Mouse (Mus musculus) CH12.LX (cell line): ENCODE measurements around the gene Ttc25. TPM values are rescaled to one million over a fixed set of nuclear protein-coding genes. Genes with fewer than 3 reads are reported as not detected.

Source experiments
- DNase-seq: peaks from one replicate; pipeline ENCODE4 v3.0.0-alpha.2; 2013; ENCODE audit errors: extremely low read depth
- H3K27ac ChIP-seq: 2 replicates; pipeline ENCODE4 v1.5.1; 2012; ENCODE audit warnings: low read depth, mild to moderate bottlenecking, control low read depth, moderate library complexity; ENCODE audit not compliant: insufficient read depth
- H3K27me3 ChIP-seq: replicated peaks from 2 replicates; pipeline ENCODE3; 2012; ENCODE audit warnings: inconsistent platforms
- H3K36me3 ChIP-seq, 2 experiments: replicated peaks in 1 of 2; 2 replicates each; pipeline versions ENCODE3 to v1.6.1; 2012; ENCODE audit warnings: inconsistent platforms in 1 of 2, low read length in 1 of 2, mild to moderate bottlenecking in 1 of 2, mixed read lengths in 1 of 2, moderate library complexity in 1 of 2; ENCODE audit not compliant: control insufficient read depth in 1 of 2, insufficient read depth in 1 of 2
- H3K4me1 ChIP-seq, 2 experiments: 2 replicates each; pipeline ENCODE4 v1.6.1; 2012; ENCODE audit warnings: inconsistent platforms in 1 of 2, moderate library complexity in 1 of 2; ENCODE audit not compliant: insufficient read depth in 2 of 2, control insufficient read depth in 1 of 2
- H3K4me2 ChIP-seq: 2 replicates; pipeline ENCODE4 v1.6.1; 2012; ENCODE audit warnings: low read depth, mild to moderate bottlenecking, control low read depth; ENCODE audit not compliant: poor library complexity, insufficient read depth, severe bottlenecking
- H3K4me3 ChIP-seq, 3 experiments: fragments of 150-350 bp in 1 of 3; sonication (generic) in 1 of 3; replicated peaks in 1 of 3; 2 replicates each; pipeline versions ENCODE3 to v1.5.1; 2011 to 2012; ENCODE audit warnings: low read depth in 2 of 3, low read length in 2 of 3, mild to moderate bottlenecking in 2 of 3, moderate library complexity in 2 of 3, control low read depth in 1 of 3, improper control_type of control experiment in 1 of 3, inconsistent platforms in 1 of 3, mixed read lengths in 1 of 3; ENCODE audit not compliant: poor library complexity in 1 of 3
- H3K79me2 ChIP-seq: replicated peaks from 2 replicates; pipeline ENCODE4 v1.6.1; 2012; ENCODE audit warnings: mild to moderate bottlenecking, moderate library complexity; ENCODE audit not compliant: control insufficient read depth, poor library complexity, insufficient read depth, severe bottlenecking; ENCODE audit errors: extremely low read depth
- H3K9ac ChIP-seq: 2 replicates; pipeline ENCODE4 v1.6.1; 2012; ENCODE audit warnings: low read depth, mild to moderate bottlenecking, control low read depth, moderate library complexity; ENCODE audit not compliant: insufficient read depth
- H3K9me3 ChIP-seq: replicated peaks from 2 replicates; pipeline ENCODE3; 2012; ENCODE audit warnings: low read length, inconsistent platforms, mixed read lengths
- BHLHE40 ChIP-seq: IDR thresholded peaks from 2 replicates; pipeline ENCODE4 v1.6.1; 2011; ENCODE audit warnings: mild to moderate bottlenecking, low read depth, low read length, improper control_type of control experiment
- CHD1 ChIP-seq: IDR thresholded peaks from 2 replicates; pipeline ENCODE4 v1.6.1; 2012; ENCODE audit warnings: low read depth, low read length, improper control_type of control experiment, inconsistent platforms
- CHD2 ChIP-seq: IDR thresholded peaks from 2 replicates; pipeline ENCODE4 v1.6.1; 2011; ENCODE audit warnings: low read length, improper control_type of control experiment
- CTCF ChIP-seq, 2 experiments: IDR thresholded peaks in 1 of 2; conservative IDR thresholded peaks in 1 of 2; 2 replicates each; pipeline ENCODE4 v1.5.1; 2011 to 2012; ENCODE audit warnings: low read depth in 2 of 2, low read length in 2 of 2, improper control_type of control experiment in 1 of 2, inconsistent platforms in 1 of 2, mild to moderate bottlenecking in 1 of 2, moderate library complexity in 1 of 2
- E2F4 ChIP-seq: IDR thresholded peaks from 2 replicates; pipeline ENCODE4 v1.6.1; 2011; ENCODE audit warnings: low read depth, low read length, improper control_type of control experiment; ENCODE audit not compliant: insufficient replicate concordance
- ELF1 ChIP-seq: IDR thresholded peaks from 2 replicates; pipeline ENCODE4 v1.6.1; 2014; ENCODE audit warnings: low read depth, mild to moderate bottlenecking, inconsistent platforms, low read length, improper control_type of control experiment
- EP300 ChIP-seq: IDR thresholded peaks from 2 replicates; pipeline ENCODE4 v1.6.1; 2011; ENCODE audit warnings: low read length, improper control_type of control experiment
- ETS1 ChIP-seq: conservative IDR thresholded peaks from 2 replicates; pipeline ENCODE4 v1.6.1; 2012; ENCODE audit warnings: low read depth, mild to moderate bottlenecking, inconsistent platforms, low read length, improper control_type of control experiment, moderate library complexity
- HCFC1 ChIP-seq: IDR thresholded peaks from 2 replicates; pipeline ENCODE4 v1.6.1; 2012; ENCODE audit warnings: low read depth, mild to moderate bottlenecking, inconsistent platforms, low read length, improper control_type of control experiment
- IRF4 ChIP-seq: IDR thresholded peaks from 2 replicates; pipeline ENCODE4 v1.6.1; 2014; ENCODE audit warnings: low read depth, mild to moderate bottlenecking, inconsistent platforms, low read length, improper control_type of control experiment
- JUN ChIP-seq: IDR thresholded peaks from 2 replicates; pipeline ENCODE4 v1.6.1; 2011; ENCODE audit warnings: low read depth, mild to moderate bottlenecking, low read length, improper control_type of control experiment, moderate library complexity; ENCODE audit not compliant: insufficient read depth
- KAT2A ChIP-seq: IDR thresholded peaks from 2 replicates; pipeline ENCODE4 v1.6.1; 2012; ENCODE audit warnings: low read length, improper control_type of control experiment, inconsistent platforms; ENCODE audit not compliant: insufficient replicate concordance
- MEF2A ChIP-seq: IDR thresholded peaks from 2 replicates; pipeline ENCODE4 v1.6.1; 2014; ENCODE audit warnings: low read depth, mild to moderate bottlenecking, inconsistent platforms, low read length, improper control_type of control experiment, borderline replicate concordance
- MYC ChIP-seq: IDR thresholded peaks from 2 replicates; pipeline ENCODE4 v1.6.1; 2011; ENCODE audit warnings: low read depth, mild to moderate bottlenecking, improper control_type of control experiment, low read length
- NELFE ChIP-seq: IDR thresholded peaks from 2 replicates; pipeline ENCODE4 v1.6.1; 2011; ENCODE audit warnings: low read depth, low read length, improper control_type of control experiment
- PAX5 ChIP-seq: IDR thresholded peaks from 2 replicates; pipeline ENCODE4 v1.6.1; 2012; ENCODE audit warnings: low read length, inconsistent platforms, mixed read lengths
- POLR2A ChIP-seq: IDR thresholded peaks from 2 replicates; pipeline ENCODE4 v1.6.1; 2011; ENCODE audit warnings: low read depth, mild to moderate bottlenecking, improper control_type of control experiment, low read length
- POLR2AphosphoS2 ChIP-seq: IDR thresholded peaks from 2 replicates; pipeline ENCODE4 v1.6.1; 2011; ENCODE audit warnings: low read depth, low read length, improper control_type of control experiment
- RCOR1 ChIP-seq: conservative IDR thresholded peaks from 2 replicates; pipeline ENCODE4 v1.6.1; 2012; ENCODE audit warnings: low read depth, mild to moderate bottlenecking, inconsistent platforms, low read length, improper control_type of control experiment
- SIN3A ChIP-seq: IDR thresholded peaks from 2 replicates; pipeline ENCODE4 v1.6.1; 2012; ENCODE audit warnings: low read length, improper control_type of control experiment, inconsistent platforms
- SMC3 ChIP-seq: IDR thresholded peaks from 2 replicates; pipeline ENCODE4 v1.6.1; 2011; ENCODE audit warnings: low read depth, low read length, improper control_type of control experiment
- UBTF ChIP-seq: IDR thresholded peaks from 2 replicates; pipeline ENCODE4 v1.6.1; 2012; ENCODE audit warnings: low read depth, mild to moderate bottlenecking, inconsistent platforms, low read length, improper control_type of control experiment, moderate library complexity
- ZKSCAN1 ChIP-seq: IDR thresholded peaks from 2 replicates; pipeline ENCODE4 v1.6.1; 2012; ENCODE audit warnings: low read depth, inconsistent platforms, low read length, improper control_type of control experiment, borderline replicate concordance
- ZMIZ1 ChIP-seq: IDR thresholded peaks from 2 replicates; pipeline ENCODE4 v1.6.1; 2012; ENCODE audit warnings: low read depth, mild to moderate bottlenecking, inconsistent platforms, low read length, improper control_type of control experiment
- dilution Hi-C: fragments of 300-500 bp; cut with MboI; formaldehyde crosslinking; loops from 2 replicates; pipeline ENCODE4 v1.14.3; 2020; ENCODE audit warnings: low sequenced_read_pairs; ENCODE audit not compliant: extremely low pct_unique_long_range_greater_than_20kb, extremely low pct_ligation_motif_present
- in situ Hi-C: fragments of 300-500 bp; cut with MboI; formaldehyde crosslinking; loops from 3 replicates; pipeline ENCODE4 v1.14.3; 2019; ENCODE audit warnings: low sequenced_read_pairs, low pct_ligation_motif_present, low pct_unique_long_range_greater_than_20kb, mixed read lengths
- polyA plus RNA-seq: library from polyadenylated mRNA; unstranded; fragments of >175 nt; gene quantifications from 2 replicates; pipeline ENCODE4 v1.2.1, GENCODE M21; 2012; ENCODE audit warnings: low read depth; ENCODE audit not compliant: insufficient read length
- total RNA-seq, 2 experiments: library from RNA; depleted of rRNA; stranded (reverse); fragments of 300-350 nt in 1 of 2; fragments of >200 nt in 1 of 2; gene quantifications; 2 replicates each; pipeline ENCODE4 v1.2.3; 2012 to 2014

Ttc25 gene
- total and polyA plus RNA-seq, 3 experiments = 0.51 to 12.8 (median 1.3) TPM

GRCm38 (mm10) chr11:100544832-100545745 lies at the start of gene Ttc25 (continued):
- no peak for TF ChIP-seq PAX5

GRCm38 (mm10) chr11:100500241-100500640 lies 45.2 kb upstream of the Ttc25 start:
- Histone ChIP-seq H3K4me2 (no peak overlapping the region), H3K9ac (no peak overlapping the region), H3K4me3 (no peak overlapping the region), H3K27me3 (no peaks in the 10 kb centered on the region), H3K36me3 (peaks cover 86 to 99% of the 10 kb centered on the region in 2 experiments), H3K27ac (no peak overlapping the region), H3K9me3 (no peaks in the 10 kb centered on the region), H3K79me2 (no peaks in the 10 kb centered on the region), H3K4me1 (peaks cover 0 to 6% of the 10 kb centered on the region in 2 experiments; a peak in 2 of 4 replicates)
- TF ChIP-seq SMC3 = no peak
- no peak for TF ChIP-seq NELFE
- no peak for TF ChIP-seq SIN3A
- no peak for TF ChIP-seq CHD2
- no peak for TF ChIP-seq ZMIZ1
- no peak for TF ChIP-seq HCFC1
- TF ChIP-seq CTCF (conservative IDR thresholded peaks at IDR 0.05 in 1 of 2, IDR thresholded peaks at IDR 0.05 in 1 of 2; ENCODE audit: low read depth in 2 of 2, low read length in 2 of 2) = no peak
- TF ChIP-seq CHD1 = no peak
- no peak for TF ChIP-seq JUN
- no peak for TF ChIP-seq POLR2A
- no peak for TF ChIP-seq EP300
- TF ChIP-seq UBTF = no peak
- no peak for TF ChIP-seq MYC
- TF ChIP-seq RCOR1 = no peak
- no peak for TF ChIP-seq PAX5
- no peak for TF ChIP-seq ELF1
- no peak for TF ChIP-seq ETS1
- DNase-seq = no peak
- dilution Hi-C loops = no loop called here
- in situ Hi-C loops = no loop called here

- no peaks in the 10 kb centered on the region for H3K27me3 ChIP-seq
- in situ Hi-C loops (no loop called here), dilution Hi-C loops (no loop called here)
- H3K9me3 ChIP-seq = no peaks in the 10 kb centered on the region
- H3K36me3 ChIP-seq = peaks cover 87 to 99% of the 10 kb centered on the region in 2 experiments
- H3K4me3 ChIP-seq = no peak overlapping the region
- no peak for TF ChIP-seq EP300
- no peak for TF ChIP-seq ELF1
- TF ChIP-seq MEF2A = no peak
- TF ChIP-seq IRF4 = no peak
- no peak for TF ChIP-seq POLR2AphosphoS2
- TF ChIP-seq CHD1 = no peak
- no peak for TF ChIP-seq SIN3A
- TF ChIP-seq ZKSCAN1 = no peak
- TF ChIP-seq ETS1 = no peak
- no peak for TF ChIP-seq SMC3
- TF ChIP-seq KAT2A = no peak
- TF ChIP-seq BHLHE40 = no peak
- no peak for TF ChIP-seq E2F4
- H3K79me2 ChIP-seq = no peaks in the 10 kb centered on the region
- no peak overlapping the region for H3K9ac ChIP-seq
- no peak for DNase-seq
- peaks cover 0 to 6% of the 10 kb centered on the region in 2 experiments; a peak in 2 of 4 replicates for H3K4me1 ChIP-seq
- no peak overlapping the region for H3K4me2 ChIP-seq
- no peak overlapping the region for H3K27ac ChIP-seq
These were observed 44.8 kb upstream of the Ttc25 start for GRCm38 (mm10) chr11:100500651-100501050.
